Mouse (Mus musculus) MEL (cell line): ENCODE measurements around the gene Veph1. TPM values are rescaled to one million over a fixed set of nuclear protein-coding genes. Genes with fewer than 3 reads are reported as not detected.

ENCODE experiments used
- DNase-seq: peaks from one replicate; pipeline ENCODE4 v3.0.0; 2011; ENCODE audit warnings: low read depth, low spot score
- H3K27ac ChIP-seq: 2 replicates; pipeline ENCODE4 v1.5.1; 2012; ENCODE audit warnings: low read depth, mild to moderate bottlenecking, control low read depth, low read length, moderate library complexity; ENCODE audit not compliant: control insufficient read depth
- H3K27me3 ChIP-seq, 2 experiments: fragments of 150-350 bp in 1 of 2; sonication (generic) in 1 of 2; 2 replicates each; pipeline ENCODE4 v1.6.1; 2012; ENCODE audit warnings: low read length in 2 of 2, mild to moderate bottlenecking in 2 of 2, improper control_type of control experiment in 1 of 2, moderate library complexity in 1 of 2; ENCODE audit not compliant: insufficient read depth in 2 of 2, control insufficient read depth in 1 of 2
- H3K36me3 ChIP-seq, 2 experiments: 2 replicates each; pipeline ENCODE4 v1.6.1; 2012 to 2014; ENCODE audit warnings: low read length in 2 of 2, improper control_type of control experiment in 1 of 2, inconsistent platforms in 1 of 2, mild to moderate bottlenecking in 1 of 2; ENCODE audit not compliant: insufficient read depth in 2 of 2, control insufficient read depth in 1 of 2
- H3K4me1 ChIP-seq, 2 experiments: fragments of 150-350 bp in 1 of 2; sonication (generic) in 1 of 2; 2 replicates each; pipeline ENCODE4 v1.6.1; 2012; ENCODE audit warnings: low read length in 2 of 2, improper control_type of control experiment in 1 of 2, mild to moderate bottlenecking in 1 of 2; ENCODE audit not compliant: insufficient read depth in 2 of 2, control insufficient read depth in 1 of 2
- H3K4me3 ChIP-seq, 2 experiments: fragments of 150-350 bp in 1 of 2; sonication (generic) in 1 of 2; 2 replicates each; pipeline ENCODE4 v1.5.1; 2012; ENCODE audit warnings: low read depth in 2 of 2, low read length in 2 of 2, mild to moderate bottlenecking in 2 of 2, moderate library complexity in 2 of 2, control low read depth in 1 of 2, improper control_type of control experiment in 1 of 2; ENCODE audit not compliant: control insufficient read depth in 1 of 2, insufficient read depth in 1 of 2
- H3K79me2 ChIP-seq: 2 replicates; pipeline ENCODE4 v1.6.1; 2012; ENCODE audit warnings: mild to moderate bottlenecking, low read length, moderate library complexity; ENCODE audit not compliant: control insufficient read depth, poor library complexity, insufficient read depth
- H3K9ac ChIP-seq: 2 replicates; pipeline ENCODE4 v1.6.1; 2012; ENCODE audit warnings: low read depth, mild to moderate bottlenecking, control low read depth, low read length, moderate library complexity; ENCODE audit not compliant: control insufficient read depth, poor library complexity, severe bottlenecking
- H3K9me3 ChIP-seq: fragments of 150-350 bp; sonication (generic); replicated peaks from 2 replicates; pipeline ENCODE4 v1.6.1; 2012; ENCODE audit warnings: mild to moderate bottlenecking, low read length, improper control_type of control experiment, moderate library complexity; ENCODE audit not compliant: insufficient read depth
- CHD1 ChIP-seq: IDR thresholded peaks from 2 replicates; pipeline ENCODE4 v1.6.1; 2012; ENCODE audit warnings: low read depth, mild to moderate bottlenecking, inconsistent platforms, low read length, improper control_type of control experiment
- CHD2 ChIP-seq: IDR thresholded peaks from 2 replicates; pipeline ENCODE4 v1.6.1; 2011; ENCODE audit warnings: low read length, improper control_type of control experiment
- CTCF ChIP-seq, 3 experiments: IDR thresholded peaks in 2 of 3; conservative IDR thresholded peaks in 1 of 3; 2 replicates each; pipeline ENCODE4 v1.5.1; 2011 to 2012; ENCODE audit warnings: low read length in 3 of 3, low read depth in 2 of 3, mild to moderate bottlenecking in 2 of 3, improper control_type of control experiment in 1 of 3, inconsistent platforms in 1 of 3, mixed read lengths in 1 of 3, moderate library complexity in 1 of 3; ENCODE audit not compliant: control insufficient read depth in 1 of 3, insufficient read depth in 1 of 3, poor library complexity in 1 of 3, severe bottlenecking in 1 of 3
- E2F4 ChIP-seq: IDR thresholded peaks from 2 replicates; pipeline ENCODE4 v1.6.1; 2011; ENCODE audit warnings: low read depth, low read length, improper control_type of control experiment, borderline replicate concordance
- EP300 ChIP-seq, 2 experiments: IDR thresholded peaks; 2 replicates each; pipeline ENCODE4 v1.6.1; 2011; ENCODE audit warnings: improper control_type of control experiment in 2 of 2, low read length in 2 of 2, low read depth in 1 of 2, mild to moderate bottlenecking in 1 of 2
- ETS1 ChIP-seq: IDR thresholded peaks from 2 replicates; pipeline ENCODE4 v1.6.1; 2012; ENCODE audit warnings: low read depth, mild to moderate bottlenecking, inconsistent platforms, low read length, improper control_type of control experiment, moderate library complexity
- GABPA ChIP-seq: IDR thresholded peaks from 2 replicates; pipeline ENCODE4 v1.6.1; 2012; ENCODE audit warnings: low read depth, mild to moderate bottlenecking, inconsistent platforms, low read length, improper control_type of control experiment, moderate library complexity
- GATA1 ChIP-seq: IDR thresholded peaks from 2 replicates; pipeline ENCODE4 v1.6.1; 2011; ENCODE audit warnings: low read depth, low read length, improper control_type of control experiment
- KAT2A ChIP-seq: conservative IDR thresholded peaks from 2 replicates; pipeline ENCODE4 v1.6.1; 2012; ENCODE audit warnings: low read depth, low read length, improper control_type of control experiment, inconsistent platforms
- MAZ ChIP-seq: IDR thresholded peaks from 2 replicates; pipeline ENCODE4 v1.6.1; 2012; ENCODE audit warnings: low read depth, mild to moderate bottlenecking, inconsistent platforms, low read length, improper control_type of control experiment
- MEF2A ChIP-seq: IDR thresholded peaks from 2 replicates; pipeline ENCODE4 v1.6.1; 2014; ENCODE audit warnings: low read depth, mild to moderate bottlenecking, inconsistent platforms, low read length, improper control_type of control experiment; ENCODE audit not compliant: poor library complexity, insufficient replicate concordance, severe bottlenecking; ENCODE audit errors: extremely low read depth
- MYB ChIP-seq: IDR thresholded peaks from 2 replicates; pipeline ENCODE4 v1.6.1; 2011; ENCODE audit warnings: mild to moderate bottlenecking, low read depth, low read length, improper control_type of control experiment
- NRF1 ChIP-seq: IDR thresholded peaks from 2 replicates; pipeline ENCODE4 v1.6.1; 2014; ENCODE audit warnings: low read depth, mild to moderate bottlenecking, inconsistent platforms, low read length, improper control_type of control experiment, moderate library complexity; ENCODE audit not compliant: poor library complexity, insufficient read depth, severe bottlenecking
- POLR2A ChIP-seq, 2 experiments: IDR thresholded peaks; 2 replicates each; pipeline ENCODE4 v1.6.1; 2011 to 2012; ENCODE audit warnings: low read length in 2 of 2, mild to moderate bottlenecking in 2 of 2, control low read depth in 1 of 2, improper control_type of control experiment in 1 of 2, low read depth in 1 of 2, moderate library complexity in 1 of 2; ENCODE audit not compliant: control insufficient read depth in 1 of 2, insufficient read depth in 1 of 2, poor library complexity in 1 of 2
- POLR2AphosphoS5 ChIP-seq: IDR thresholded peaks from 2 replicates; pipeline ENCODE4 v1.6.1; 2012; ENCODE audit warnings: low read depth, borderline replicate concordance, mild to moderate bottlenecking, inconsistent platforms, low read length, moderate library complexity, mixed read lengths
- RAD21 ChIP-seq: IDR thresholded peaks from 2 replicates; pipeline ENCODE4 v1.6.1; 2011; ENCODE audit warnings: mild to moderate bottlenecking, low read depth, low read length, improper control_type of control experiment
- RCOR1 ChIP-seq: IDR thresholded peaks from 2 replicates; pipeline ENCODE4 v1.6.1; 2012; ENCODE audit warnings: low read depth, mild to moderate bottlenecking, inconsistent platforms, low read length, improper control_type of control experiment
- SMC3 ChIP-seq: IDR thresholded peaks from 2 replicates; pipeline ENCODE4 v1.6.1; 2011; ENCODE audit warnings: low read depth, low read length, improper control_type of control experiment
- TAL1 ChIP-seq: IDR thresholded peaks from 2 replicates; pipeline ENCODE4 v1.6.1; 2012; ENCODE audit warnings: mild to moderate bottlenecking, inconsistent platforms, low read length, moderate library complexity, mixed read lengths
- TBP ChIP-seq: IDR thresholded peaks from 2 replicates; pipeline ENCODE4 v1.8.0; 2011; ENCODE audit warnings: low read depth, low read length, improper control_type of control experiment
- UBTF ChIP-seq: IDR thresholded peaks from 2 replicates; pipeline ENCODE4 v1.6.1; 2012; ENCODE audit warnings: low read depth, mild to moderate bottlenecking, inconsistent platforms, low read length, improper control_type of control experiment, moderate library complexity, borderline replicate concordance; ENCODE audit not compliant: insufficient read depth
- ZMIZ1 ChIP-seq: IDR thresholded peaks from 2 replicates; pipeline ENCODE4 v1.6.1; 2012; ENCODE audit warnings: low read depth, mild to moderate bottlenecking, inconsistent platforms, low read length, improper control_type of control experiment, moderate library complexity
- ZNF384 ChIP-seq: IDR thresholded peaks from 2 replicates; pipeline ENCODE4 v1.6.1; 2012; ENCODE audit warnings: low read depth, mild to moderate bottlenecking, inconsistent platforms, low read length, improper control_type of control experiment
- polyA plus RNA-seq, 2 experiments: library from polyadenylated mRNA; stranded (reverse) in 1 of 2; unstranded in 1 of 2; fragments of >175 nt in 1 of 2; fragments of >200 nt in 1 of 2; gene quantifications; 2 replicates each; pipeline versions ENCODE4 v1.2.1 to v1.2.4; 2012; ENCODE audit warnings: low replicate concordance in 2 of 2, low read depth in 1 of 2; ENCODE audit not compliant: insufficient read length in 2 of 2, insufficient read depth in 1 of 2, missing spikeins in 1 of 2
- total RNA-seq: library from RNA; depleted of rRNA; stranded (reverse); fragments of 300-350 nt; gene quantifications from 2 replicates; pipeline ENCODE4 v1.2.3, GENCODE M21; 2012

Veph1 gene
- total and polyA plus RNA-seq, 3 experiments, result 0.01 TPM; not detected in 2

DNA sequence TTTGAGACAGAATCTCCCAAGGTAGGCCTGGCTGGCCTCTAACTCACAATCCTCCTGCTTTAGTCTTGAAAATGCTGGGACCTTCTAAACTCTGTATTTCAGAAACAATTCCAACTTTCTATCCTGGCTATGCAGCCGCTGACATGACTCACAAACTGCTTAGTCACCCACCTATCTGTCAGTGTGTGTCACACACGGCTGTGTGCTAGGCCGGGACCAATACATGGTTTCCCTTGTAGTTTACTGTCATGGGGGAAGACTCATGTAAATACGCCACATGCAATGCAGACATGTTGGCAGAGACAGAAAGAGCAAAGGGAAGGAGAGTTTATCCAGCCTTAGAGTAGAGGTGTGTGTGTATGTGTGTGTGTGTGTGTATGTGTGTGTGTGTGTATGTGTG is 216.8 kb downstream of the Veph1 start:
- Histone ChIP-seq H3K9ac (no peak overlapping the region), H3K4me1 (no peaks in the 10 kb centered on the region), H3K9me3 (no peaks in the 10 kb centered on the region), H3K27me3 (peaks cover 0 to 1% of the 10 kb centered on the region in 2 experiments; a peak in 2 of 4 replicates), H3K36me3 (no peaks in the 10 kb centered on the region), H3K4me3 (no peak overlapping the region), H3K79me2 (no peaks in the 10 kb centered on the region), H3K27ac (no peak overlapping the region)
- peak; percentile 5 for DNase-seq
- no peak for TF ChIP-seq ZMIZ1
- TF ChIP-seq TBP, result no peak
- no peak for TF ChIP-seq GABPA
- no peak for TF ChIP-seq TAL1
- TF ChIP-seq SMC3, result no peak
- no peak for TF ChIP-seq ZNF384
- TF ChIP-seq RAD21, result no peak
- no peak for TF ChIP-seq NRF1
- no peak for TF ChIP-seq MYB

DNA sequence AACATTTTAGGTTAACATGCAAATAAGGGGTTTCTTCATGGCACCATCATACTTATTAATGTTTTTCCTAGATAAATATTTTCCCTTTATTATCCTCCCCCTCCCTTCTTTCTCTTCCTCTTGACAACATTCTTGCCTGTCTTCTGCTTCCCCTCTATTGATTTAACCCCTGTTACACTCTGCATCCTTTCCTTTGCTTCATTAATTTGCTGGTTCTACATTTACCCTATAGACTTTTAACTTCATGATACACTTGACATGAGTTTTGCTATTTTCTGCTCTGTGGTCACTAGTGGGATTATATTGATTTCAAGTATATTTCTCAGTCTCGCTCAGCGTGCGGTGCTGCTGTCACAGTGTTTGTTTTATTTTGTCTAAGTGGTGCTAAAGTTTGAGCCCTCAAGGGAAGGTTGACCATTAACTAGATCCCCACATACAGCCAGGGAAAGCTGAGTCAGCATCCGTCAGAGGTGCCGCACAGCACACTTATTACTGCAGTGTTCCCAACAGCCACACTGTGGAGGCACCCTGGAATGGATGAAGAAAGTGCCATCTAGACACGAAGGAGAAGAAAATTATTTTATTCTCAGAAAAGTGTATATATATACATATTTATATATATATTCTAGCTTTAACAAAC is 217.6 kb downstream of the Veph1 start:
- Histone ChIP-seq H3K4me1 (no peaks in the 10 kb centered on the region), H3K27me3 (peaks cover 0 to 1% of the 10 kb centered on the region in 2 experiments; a peak in 2 of 4 replicates), H3K36me3 (no peaks in the 10 kb centered on the region), H3K79me2 (no peaks in the 10 kb centered on the region), H3K4me3 (no peak overlapping the region), H3K9ac (no peak overlapping the region), H3K9me3 (no peaks in the 10 kb centered on the region), H3K27ac (no peak overlapping the region)
- no peak for TF ChIP-seq ETS1
- no peak for TF ChIP-seq POLR2A (IDR thresholded peaks at IDR 0.05; ENCODE audit: control insufficient read depth in 1 of 2, insufficient read depth in 1 of 2, low read depth in 1 of 2, low read length in 2 of 2, poor library complexity in 1 of 2)
- no peak for TF ChIP-seq CHD2
- no peak for TF ChIP-seq ZNF384
- no peak for TF ChIP-seq CHD1
- TF ChIP-seq MEF2A, result no peak
- no peak for TF ChIP-seq E2F4
- no peak for TF ChIP-seq EP300 (IDR thresholded peaks at IDR 0.05; ENCODE audit: low read depth in 1 of 2, low read length in 2 of 2)
- TF ChIP-seq GATA1, result no peak
- TF ChIP-seq UBTF, result no peak
- TF ChIP-seq MAZ, result no peak
- no peak for TF ChIP-seq RCOR1
- no peak for TF ChIP-seq KAT2A
- TF ChIP-seq POLR2AphosphoS5, result no peak
- TF ChIP-seq CTCF (IDR thresholded peaks at IDR 0.05 in 2 of 3, conservative IDR thresholded peaks at IDR 0.05 in 1 of 3; ENCODE audit: control insufficient read depth in 1 of 3, insufficient read depth in 1 of 3, low read depth in 2 of 3, low read length in 3 of 3, poor library complexity in 1 of 3, severe bottlenecking in 1 of 3), result no peak
- TF ChIP-seq MYB, result no peak
- no peak for DNase-seq
